Mouse (Mus musculus) ovary, adult 18-20 months (tissue): ENCODE measurements around the gene Srp68.
"Not testable (repeated sequence)": the region's sequence is repeated elsewhere in the genome, so short reads cannot be mapped to it uniquely, and the experiment has no call there.

Experiments used
- DNase-seq: peaks from one replicate; pipeline ENCODE4 v3.0.0; 2022; ENCODE audit warnings: low spot score, mixed read lengths

Srp68 gene

DNA sequence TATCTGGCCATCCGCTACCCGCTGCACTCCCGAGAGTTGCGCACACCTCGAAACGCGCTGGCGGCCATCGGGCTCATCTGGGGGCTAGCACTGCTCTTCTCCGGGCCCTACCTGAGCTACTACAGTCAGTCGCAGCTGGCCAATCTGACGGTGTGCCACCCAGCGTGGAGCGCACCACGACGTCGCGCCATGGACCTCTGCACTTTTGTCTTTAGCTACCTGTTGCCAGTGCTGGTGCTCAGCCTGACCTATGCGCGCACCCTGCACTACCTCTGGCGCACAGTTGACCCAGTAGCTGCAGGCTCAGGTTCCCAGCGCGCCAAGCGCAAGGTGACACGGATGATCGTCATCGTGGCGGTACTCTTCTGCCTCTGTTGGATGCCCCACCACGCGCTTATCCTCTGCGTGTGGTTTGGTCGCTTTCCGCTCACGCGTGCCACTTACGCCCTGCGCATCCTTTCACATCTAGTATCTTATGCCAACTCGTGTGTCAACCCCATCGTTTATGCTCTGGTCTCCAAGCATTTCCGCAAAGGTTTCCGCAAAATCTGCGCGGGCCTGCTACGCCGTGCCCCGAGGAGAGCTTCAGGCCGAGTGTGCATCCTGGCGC is 9.0 kb upstream of the Srp68 start:
- DNase-seq = no peak

DNA sequence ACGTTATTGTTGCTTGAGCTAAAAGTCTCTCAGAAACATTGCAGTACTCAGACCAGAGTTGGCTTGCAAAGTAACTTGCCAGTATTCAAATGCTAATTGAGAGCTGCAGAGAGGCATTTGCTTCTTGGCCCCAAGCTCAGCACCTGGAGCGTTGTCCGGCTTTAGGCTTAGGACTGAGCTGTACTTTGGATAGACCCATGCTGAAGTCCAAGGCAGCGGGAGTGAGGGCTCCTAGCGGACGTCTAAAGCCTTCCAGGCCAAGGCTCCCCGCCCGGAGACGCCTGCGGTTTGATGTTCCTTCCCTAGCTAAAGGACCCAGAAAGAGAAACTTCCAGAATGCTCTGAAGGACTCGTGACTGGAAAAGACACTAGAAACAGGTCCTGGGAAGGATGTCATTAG is 8.1 kb upstream of the Srp68 start:
- no peak for DNase-seq

DNA sequence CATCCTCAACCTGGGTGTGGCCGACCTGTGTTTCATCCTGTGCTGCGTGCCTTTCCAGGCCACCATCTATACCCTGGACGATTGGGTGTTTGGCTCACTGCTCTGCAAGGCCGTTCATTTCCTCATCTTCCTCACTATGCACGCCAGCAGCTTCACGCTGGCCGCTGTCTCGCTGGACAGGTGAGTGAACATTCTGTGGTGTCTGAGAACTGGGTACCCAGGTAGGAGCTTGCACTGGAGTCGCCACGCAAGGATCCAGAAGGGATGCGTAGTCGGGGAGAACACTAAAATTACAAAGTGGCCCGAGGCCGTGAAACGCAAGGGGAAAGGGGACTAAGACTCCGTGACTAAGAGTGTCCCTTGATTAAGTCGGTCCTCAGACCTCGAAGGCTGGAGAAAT is 7.7 kb upstream of the Srp68 start:
- DNase-seq = no peak

DNA sequence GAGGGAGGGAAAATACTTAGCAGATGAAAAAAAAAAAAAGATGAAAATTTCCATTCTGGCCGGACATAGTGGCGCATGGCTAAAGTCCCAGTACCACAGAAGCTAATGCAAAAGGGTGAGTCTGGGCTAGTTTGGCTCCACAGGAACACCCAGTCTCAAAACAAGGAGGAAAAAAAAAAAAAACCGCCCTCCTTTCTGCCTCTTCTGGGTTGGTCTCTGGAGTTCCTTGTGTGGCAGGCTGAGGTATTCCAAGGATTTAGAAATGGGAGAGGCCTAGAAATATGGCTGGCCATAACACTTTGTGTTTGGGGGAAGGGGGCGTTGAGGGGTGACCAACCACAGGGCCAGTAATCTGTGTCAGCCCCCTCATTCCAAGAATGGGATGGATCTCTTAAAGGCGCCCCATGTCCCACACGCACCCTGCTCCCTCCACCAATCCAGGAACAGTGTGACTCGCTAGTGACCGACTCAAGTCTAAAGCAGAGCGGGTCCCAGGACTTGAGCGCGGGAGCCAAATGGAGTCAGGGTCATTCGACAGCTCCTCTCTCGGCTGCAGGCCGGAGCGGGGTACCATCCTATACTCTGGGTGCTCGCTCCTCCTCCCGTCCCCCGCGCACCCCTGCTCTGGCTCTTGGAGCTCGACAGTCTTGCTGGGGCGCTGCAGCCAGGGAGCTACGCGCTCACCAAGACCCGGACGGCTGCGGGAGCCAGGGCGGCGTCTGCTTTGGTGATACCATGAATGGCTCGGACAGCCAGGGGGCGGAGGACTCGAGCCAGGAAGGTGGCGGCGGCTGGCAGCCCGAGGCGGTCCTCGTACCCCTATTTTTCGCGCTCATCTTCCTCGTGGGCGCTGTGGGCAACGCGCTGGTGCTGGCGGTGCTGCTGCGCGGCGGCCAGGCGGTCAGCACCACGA is 7.0 kb upstream of the Srp68 start, which contains the start of gene Galr2:
Gene Galr2 (plus strand): TSS at position 189 of the 913 bp plus-strand sequence.
- no peak for DNase-seq

DNA sequence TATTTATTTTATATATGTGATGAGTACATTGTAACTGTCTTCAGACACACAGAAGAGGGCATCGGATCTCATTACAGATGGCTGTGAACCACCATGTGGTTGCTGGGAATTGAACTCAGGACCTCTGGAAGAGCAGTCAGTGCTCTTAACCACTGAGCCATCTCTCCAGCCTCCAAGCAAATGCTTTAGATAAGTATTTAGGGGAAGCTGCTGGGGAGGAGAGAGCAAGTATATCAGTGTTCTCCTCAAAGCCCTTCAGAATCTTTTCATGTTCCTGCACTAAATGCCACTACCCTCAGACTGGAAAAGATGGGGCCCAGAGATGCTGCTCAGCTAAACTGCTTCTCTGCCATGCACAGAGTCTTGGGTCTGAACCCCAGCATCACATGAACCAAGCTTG is 3.2 kb upstream of the Srp68 start:
- not testable (repeated sequence) for DNase-seq

DNA sequence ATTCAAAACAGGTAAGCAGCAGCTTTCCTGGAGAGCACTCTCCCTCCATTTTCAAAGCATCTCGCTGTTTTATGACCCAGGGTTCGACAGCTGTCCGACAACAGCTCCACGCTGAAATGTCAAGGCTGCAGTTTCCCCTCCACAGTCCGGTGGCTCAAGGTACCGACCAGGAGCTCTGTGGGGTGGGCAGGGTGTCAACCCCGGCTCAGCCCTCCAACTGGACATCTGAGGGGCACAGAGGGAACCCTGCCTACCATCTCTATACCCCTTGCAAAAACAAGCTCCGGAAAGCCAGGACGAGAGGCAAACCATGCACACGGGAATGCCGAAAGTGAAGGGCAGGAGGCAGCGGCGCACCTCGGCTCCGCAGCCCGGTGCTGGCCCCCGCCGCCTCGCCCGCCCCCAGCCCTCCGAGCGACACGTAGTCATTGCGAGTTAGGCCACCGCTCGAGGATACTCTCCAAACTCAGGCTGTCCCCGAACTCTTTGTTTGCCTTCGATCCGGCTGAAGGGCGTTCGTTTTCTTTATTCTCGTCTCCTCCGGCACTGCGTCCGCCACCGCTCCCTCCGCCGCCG is 460 bp downstream of the Srp68 start:
- DNase-seq = no peak

DNA sequence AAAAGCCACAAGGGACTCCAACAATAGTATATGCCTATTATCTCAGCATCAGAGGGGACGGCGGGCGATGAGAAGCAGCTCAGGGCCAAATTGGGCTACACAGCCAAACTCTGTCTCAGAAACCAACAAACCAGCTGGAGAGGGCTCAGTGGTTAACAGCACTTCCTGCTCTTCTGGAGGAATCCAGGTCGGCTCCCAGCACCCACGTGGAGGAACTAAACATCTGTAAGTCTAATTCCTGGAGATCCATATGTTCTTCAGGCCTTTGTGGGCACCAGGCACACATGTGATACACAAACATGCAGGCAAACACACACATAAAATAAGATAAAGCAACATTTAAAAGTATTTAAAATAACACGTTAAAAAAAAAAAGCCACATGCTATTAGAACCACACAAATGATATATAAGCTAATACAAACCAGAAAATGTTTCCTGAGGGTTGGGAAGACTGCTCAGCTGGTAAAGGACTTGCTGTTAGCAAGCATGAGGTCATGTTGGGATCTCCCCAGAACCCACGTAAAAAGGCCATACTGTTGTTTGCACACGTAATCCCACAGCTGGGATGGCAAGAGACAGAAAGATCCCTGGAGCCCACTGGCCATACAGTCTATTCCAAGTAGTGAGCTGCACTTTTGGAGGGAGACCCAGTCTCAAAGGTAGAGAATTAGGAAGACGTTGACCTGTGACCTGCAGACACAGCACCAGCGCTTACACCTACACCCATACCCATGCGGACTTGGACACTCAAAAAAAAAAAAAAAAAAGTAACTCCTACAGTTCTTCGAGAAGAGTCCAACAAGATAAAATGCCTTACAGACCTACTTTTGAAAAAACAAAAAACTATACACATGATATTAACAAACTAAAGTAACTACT is 1.2 kb downstream of the Srp68 start:
- DNase-seq = no peak

DNA sequence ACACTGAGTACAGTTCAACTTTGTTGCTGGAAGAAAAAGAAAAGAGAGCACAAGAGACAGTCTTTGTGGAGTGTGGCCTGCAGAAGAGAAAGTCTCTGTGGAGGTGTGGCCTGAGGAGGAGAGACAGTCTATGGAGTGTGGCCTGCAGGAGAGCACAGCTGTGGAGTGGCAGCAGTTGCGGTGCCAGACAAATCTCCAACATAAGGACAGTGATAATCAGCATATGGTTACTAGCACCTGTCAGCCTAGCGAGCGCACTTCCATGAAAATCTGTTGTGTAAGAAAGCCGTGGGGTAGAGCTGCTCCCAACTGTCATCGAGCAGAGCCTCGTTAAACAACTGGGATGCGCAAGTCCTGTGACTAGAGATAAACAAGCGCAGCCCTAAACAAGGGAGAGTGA is 4.5 kb downstream of the Srp68 start:
- DNase-seq = no peak

DNA sequence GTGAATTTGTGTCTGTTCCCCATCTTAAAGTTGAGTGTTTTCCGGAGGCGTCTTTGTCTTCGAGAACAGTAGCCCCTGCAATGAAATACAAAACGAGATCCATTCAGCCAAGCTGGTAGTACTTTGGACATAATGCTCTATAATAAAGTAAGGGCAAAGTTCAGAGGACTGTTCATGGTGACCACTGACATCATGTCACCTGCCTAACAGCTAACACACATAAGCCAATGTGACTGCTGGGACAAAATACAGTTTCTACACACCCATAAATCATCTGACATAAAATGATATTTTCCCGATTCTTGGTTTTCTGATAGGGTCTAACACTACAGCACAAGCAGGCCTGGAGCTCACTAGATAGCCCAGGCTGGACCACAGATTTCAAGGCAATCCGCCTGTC is 5.7 kb downstream of the Srp68 start:
- no peak for DNase-seq

DNA sequence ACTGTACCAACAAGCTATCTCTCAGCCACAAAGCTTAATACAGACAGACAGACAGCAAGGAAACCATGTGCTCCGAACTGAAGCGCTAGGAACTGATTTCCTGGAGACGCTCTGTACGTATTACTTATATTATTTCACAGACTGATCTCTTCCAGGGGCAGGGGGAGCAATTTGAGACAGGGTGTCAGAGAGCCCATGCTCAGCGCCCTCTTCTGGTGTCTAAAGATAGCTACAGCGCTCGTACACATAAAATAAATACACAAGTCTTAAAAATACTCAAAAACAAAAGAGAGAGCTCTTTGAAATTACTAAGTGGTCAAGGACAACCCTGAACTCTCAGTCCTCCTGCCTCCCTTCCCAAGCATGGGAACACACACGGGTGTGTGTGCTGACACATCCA is 6.4 kb downstream of the Srp68 start:
- DNase-seq = no peak

DNA sequence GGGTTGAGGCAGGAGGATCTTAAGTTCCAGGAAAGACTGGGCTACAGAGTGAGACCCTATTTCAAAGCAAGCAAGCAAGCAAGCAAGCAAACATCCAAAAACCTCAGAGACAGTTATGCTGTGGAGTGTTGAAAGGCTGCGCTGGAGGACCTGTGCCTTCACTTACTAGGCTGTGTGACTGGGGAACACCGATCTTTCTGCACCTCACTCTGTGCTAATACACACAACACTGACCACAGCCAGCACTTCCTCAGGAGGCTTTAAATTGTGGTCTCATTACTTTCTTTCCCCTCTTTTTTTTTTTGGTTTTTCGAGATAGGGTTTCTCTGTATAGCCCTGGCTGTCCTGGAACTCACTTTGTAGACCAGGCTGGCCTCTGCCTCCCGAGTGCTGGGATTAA is 8.2 kb downstream of the Srp68 start:
- no peak for DNase-seq

DNA sequence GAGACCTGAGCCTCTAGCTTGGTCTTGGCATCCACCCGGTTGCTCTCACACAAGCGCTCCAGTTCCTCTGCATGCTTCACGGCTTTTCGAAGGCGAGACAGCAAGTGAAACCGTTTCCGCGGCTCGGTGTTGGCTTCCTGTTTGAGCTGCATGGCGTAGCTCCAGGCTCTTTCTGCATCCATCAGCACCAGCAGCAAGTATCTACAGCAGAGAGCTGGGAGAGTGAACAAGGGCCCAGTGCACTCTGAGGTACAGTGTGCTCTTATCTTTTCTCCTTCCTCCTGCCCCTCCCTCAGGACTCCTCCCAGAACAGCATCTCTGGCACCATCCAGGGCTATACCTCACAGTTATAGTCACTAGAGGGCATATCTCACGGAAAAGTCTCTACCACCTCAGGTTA is 8.7 kb downstream of the Srp68 start:
- DNase-seq = no peak

DNA sequence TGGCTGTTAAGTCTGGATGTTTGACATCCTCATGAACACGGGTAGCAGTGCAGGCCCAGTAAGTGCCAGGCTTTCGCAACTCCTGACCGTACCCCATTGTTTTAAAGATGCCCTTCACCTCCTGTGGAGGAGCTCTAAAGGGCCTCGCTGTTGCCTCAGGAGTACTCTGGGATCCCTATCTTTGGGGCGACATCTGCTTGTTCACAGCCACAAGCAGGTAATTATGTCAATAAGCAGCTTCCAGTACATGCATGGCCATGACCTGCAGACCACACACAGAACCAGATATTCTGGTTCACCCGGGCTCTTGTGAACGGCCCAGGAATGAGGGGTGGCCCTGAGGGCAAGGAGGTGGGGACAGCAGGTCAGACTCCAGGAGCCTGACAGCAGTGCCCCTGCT is 13.8 kb downstream of the Srp68 start:
- DNase-seq = no peak

DNA sequence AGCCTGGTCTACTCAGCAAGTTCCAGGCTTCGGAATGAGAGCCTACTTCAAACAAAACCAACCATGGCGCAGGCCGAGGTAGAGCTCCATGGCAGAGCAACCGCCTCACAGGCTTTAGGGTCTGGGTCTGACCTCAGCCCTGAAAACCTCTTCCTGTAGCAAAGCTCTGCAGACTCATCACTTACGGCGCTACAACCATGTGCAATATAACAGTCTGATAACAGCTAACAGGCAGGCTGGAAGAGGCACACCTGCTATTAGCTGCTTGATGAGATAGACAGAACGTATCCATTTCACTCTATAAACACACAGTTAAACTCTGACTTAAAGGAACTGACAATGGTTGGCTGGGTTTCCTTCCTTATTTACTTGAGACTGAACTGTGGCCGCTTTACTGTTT is 14.6 kb downstream of the Srp68 start:
- DNase-seq = no peak

DNA sequence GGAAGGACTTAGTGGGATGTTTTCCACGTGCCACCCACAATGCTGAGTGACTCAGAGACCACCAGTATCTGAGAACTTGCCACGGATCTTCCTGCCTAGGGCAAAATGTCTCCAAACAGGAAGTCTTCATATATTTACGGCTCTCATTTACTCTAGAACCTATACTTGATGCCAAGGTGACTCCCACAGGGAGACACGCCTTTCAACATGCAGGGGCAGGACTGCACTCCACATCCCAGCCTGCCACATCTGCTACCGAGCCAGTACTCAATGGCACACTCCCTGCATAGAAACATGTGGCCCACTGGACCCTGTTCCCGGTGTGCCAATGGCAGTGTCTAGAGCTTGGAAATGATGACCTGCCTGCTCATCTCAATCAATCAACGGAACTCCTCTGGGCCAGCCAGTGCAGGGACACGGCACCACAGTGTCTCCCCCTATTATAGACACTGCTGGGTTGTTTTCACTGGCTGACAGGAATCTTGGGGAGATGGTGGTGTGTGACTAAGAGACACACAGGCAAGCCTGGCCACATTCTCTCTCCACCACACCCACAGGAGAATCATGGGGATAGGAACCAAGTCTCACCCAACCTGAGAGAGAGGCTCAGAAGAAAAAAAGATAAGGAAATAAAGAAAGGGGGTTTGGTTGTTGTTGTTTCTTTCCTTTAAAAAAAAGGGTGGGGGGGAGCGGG is 17.9 kb downstream of the Srp68 start:
- no peak for DNase-seq

DNA sequence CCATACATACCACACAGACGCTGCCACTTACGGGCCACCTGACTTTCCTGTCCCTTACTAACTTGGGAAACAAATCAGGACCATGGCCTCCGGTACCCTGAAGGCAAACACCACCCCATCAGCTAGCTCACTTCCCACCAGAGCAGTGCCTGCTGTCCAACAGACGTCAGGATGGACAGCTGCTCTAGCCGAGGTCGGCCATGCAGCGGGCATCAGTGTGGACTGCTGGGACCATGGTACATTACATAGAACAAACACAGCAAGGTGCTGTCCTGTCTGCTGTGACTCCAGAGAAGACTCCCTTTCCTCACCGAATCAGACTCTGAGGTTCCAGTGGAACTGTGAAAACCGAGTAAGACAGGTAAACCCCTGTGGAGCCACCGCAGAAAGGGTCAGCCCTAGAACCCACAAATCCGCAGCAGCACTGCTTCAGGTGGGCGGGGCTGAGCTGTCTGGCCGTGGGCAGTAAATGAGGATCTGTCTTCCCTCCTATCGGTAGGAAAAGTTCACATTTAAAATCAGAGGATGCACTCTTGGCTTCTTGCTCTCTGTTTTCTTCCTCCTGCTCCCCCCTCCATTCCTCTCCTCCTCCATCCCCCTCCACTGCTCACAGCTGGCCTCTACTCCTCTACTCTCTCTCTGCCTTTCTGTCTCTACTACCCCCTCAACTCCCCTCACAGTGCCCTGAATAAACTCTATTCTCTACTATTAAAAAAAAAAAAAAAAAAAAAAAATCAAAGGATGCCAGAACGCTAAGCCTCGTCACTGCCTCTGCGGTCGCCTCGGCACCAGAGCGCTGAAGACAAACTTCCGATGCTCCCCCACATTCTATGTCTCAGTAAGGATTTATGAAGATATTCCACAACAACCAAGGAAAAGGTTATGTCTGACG is 18.7 kb downstream of the Srp68 start:
- no peak for DNase-seq

DNA sequence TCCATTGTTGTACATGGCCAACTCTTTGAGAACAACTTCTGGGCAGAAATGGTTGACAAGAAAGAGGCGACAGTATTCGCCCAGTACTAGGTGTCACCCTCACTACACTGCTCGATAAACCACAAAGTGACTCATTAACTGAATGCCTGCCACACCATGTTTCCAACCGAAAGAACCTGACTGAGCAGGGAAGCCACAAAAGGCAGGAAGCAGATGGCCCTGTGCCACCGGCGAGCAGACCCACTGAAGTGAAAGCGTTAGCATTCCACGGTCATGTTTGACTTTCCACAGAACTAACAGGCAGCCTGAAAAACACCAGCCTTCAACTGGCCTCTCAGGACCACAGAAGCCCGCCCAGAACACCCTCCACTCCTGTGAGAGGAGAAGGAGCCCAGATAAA is 19.4 kb downstream of the Srp68 start:
- DNase-seq = no peak

DNA sequence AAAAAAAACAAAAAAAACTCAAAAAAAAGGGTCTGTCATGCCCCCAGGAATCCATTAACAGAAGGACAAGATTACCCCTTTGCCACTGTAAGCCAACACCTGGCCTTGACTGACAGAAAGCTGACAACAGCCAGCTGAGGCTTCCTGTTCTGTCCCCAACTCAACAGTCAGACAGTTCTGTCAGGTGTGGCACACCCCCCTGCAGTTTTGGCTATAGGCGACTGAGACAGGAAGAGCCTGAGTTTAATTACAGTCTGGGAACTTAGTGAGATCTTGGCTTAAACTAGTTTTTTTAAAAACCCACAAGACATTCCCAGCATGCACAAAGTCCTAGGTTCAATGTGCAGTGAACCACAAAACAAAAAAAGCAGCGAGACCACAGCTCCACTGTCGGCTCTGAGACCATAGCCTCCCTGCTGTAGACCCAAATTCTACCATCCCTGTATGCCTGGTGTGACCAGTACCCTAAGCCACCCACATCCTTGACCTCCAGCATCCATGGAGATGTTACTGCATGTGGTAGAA is 20.9 kb downstream of the Srp68 start:
- no peak for DNase-seq

DNA sequence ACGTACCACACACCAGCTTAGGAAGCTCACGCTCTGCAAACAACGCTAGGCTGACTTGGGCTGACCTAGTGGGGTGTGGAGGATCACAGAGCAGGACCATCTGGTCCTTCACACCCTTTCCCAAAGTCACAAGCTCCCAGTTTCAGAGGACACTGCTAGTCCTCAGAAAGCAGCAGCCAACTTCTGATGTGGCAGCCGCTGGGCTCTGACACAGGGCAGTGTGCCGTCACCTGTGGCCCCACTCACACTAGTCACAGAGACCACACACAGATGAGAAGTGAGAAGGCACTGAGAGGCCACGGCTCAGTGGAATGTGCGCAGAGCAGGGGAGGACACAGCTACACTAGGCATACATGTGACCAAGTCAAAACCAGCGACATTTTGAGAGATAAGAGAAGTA is 23.1 kb downstream of the Srp68 start:
- no peak for DNase-seq

DNA sequence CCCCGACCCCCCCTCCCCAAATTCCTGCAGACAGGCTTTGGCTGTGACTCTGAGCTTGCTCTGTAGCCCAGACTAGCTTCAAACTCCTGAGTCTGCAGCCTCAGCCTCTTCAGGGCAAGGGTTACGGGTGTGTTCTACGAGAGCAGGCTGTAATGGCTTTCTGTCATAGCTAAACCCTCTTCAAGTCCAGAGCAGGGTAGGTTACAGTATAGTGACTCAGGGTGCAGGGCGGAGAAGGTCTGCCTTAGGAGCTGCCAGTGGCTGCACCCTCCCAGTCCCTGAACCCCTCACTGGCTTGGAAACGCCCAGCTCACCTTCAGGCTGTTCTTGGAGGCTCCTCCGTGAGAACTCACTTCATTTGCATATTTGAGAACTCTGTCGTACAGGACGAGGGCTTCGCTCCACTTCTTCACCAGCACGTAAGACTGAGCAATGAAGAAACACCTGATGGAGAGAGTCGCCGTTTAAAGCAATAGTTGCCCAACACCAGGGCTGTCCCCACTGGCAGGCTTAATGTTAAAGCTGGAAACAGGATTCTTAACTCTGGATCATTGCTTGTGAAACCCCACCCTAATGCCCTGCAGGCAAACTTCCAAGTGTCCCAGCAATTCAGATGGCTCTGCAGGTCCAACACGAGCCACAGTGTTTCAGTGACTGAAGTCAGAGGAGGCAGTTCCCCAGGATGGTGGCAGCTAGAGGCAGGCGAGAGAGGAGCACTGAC is 26.4 kb downstream of the Srp68 start:
- no peak for DNase-seq
